Mouse (Mus musculus) heart, adult 2 months (tissue): ENCODE measurements around the gene Hcrtr1.

Source experiments
- CTCF ChIP-seq: fragments of 200-600 bp; IDR thresholded peaks from 2 replicates; pipeline ENCODE4 v1.8.1; 2022; ENCODE audit warnings: antibody characterized with exemption, mild to moderate bottlenecking, moderate library complexity
- POLR2A ChIP-seq: fragments of 200-500 bp; IDR thresholded peaks from 2 replicates; pipeline ENCODE4 v1.6.1; 2011; ENCODE audit warnings: mild to moderate bottlenecking, low read depth, low read length, control low read depth; ENCODE audit not compliant: insufficient read depth

GRCm38 (mm10) chr4:130163391-130163861, 24.3 kb upstream of the Hcrtr1 start:
- TF ChIP-seq POLR2A (peak; percentile 56; the same call in 1 of the 2 replicates), CTCF (no peak)
